Mouse (Mus musculus) C2C12 (cell line): ENCODE data around the gene Il17rd. TPM values are rescaled to one million over a fixed set of nuclear protein-coding genes. Genes with fewer than 3 reads are reported as not detected.

ENCODE experiments used
- H3K27me3 ChIP-seq: one replicate; pipeline ENCODE4 v1.6.1; 2011; ENCODE audit not compliant: control insufficient read depth, insufficient read depth, insufficient read length
- H3K36me3 ChIP-seq: one replicate; pipeline ENCODE4 v1.6.1; 2011; ENCODE audit not compliant: control insufficient read depth, insufficient read depth
- H3K4me3 ChIP-seq: one replicate; pipeline ENCODE4 v1.5.1; 2011; ENCODE audit warnings: mild to moderate bottlenecking, control low read depth; ENCODE audit not compliant: poor library complexity, insufficient read depth, severe bottlenecking
- H3K79me2 ChIP-seq: one replicate; pipeline ENCODE4 v1.6.1; 2011; ENCODE audit not compliant: control insufficient read depth, insufficient read depth
- H3K79me3 ChIP-seq: one replicate; pipeline ENCODE4 v1.6.1; 2011; ENCODE audit warnings: low read depth, control low read depth
- H3ac ChIP-seq: one replicate; pipeline ENCODE3; 2011; ENCODE audit warnings: low read depth; ENCODE audit not compliant: control insufficient read depth, insufficient read length
- CEBPB ChIP-seq: IDR thresholded peaks from one replicate; pipeline ENCODE4 v1.6.1; 2011; ENCODE audit warnings: low read depth, mild to moderate bottlenecking, control low read depth, moderate library complexity
- CTCF ChIP-seq: IDR thresholded peaks from one replicate; pipeline ENCODE4 v1.5.1; 2011; ENCODE audit not compliant: control insufficient read depth, insufficient read depth, insufficient read length
- FOSL1 ChIP-seq: IDR thresholded peaks from one replicate; pipeline ENCODE4 v1.8.0; 2011; ENCODE audit warnings: mild to moderate bottlenecking, low read length; ENCODE audit not compliant: poor library complexity, insufficient read depth, severe bottlenecking
- MAX ChIP-seq: IDR thresholded peaks from one replicate; pipeline ENCODE4 v1.6.1; 2011; ENCODE audit warnings: mild to moderate bottlenecking, control low read depth
- MYOD1 ChIP-seq: IDR thresholded peaks from one replicate; pipeline ENCODE4 v1.6.1; 2011; ENCODE audit warnings: low read depth; ENCODE audit not compliant: control insufficient read depth, insufficient read length
- MYOG ChIP-seq: IDR thresholded peaks from one replicate; pipeline ENCODE4 v1.6.1; 2011; ENCODE audit not compliant: control insufficient read depth, insufficient read length; ENCODE audit errors: extremely low read depth
- USF1 ChIP-seq: IDR thresholded peaks from one replicate; pipeline ENCODE4 v1.6.1; 2011; ENCODE audit warnings: low read depth, mild to moderate bottlenecking, control low read depth, moderate library complexity
- polyA plus RNA-seq: library from polyadenylated mRNA; unstranded; fragments of >200 nt; fragmentation: generic; extraction: Trizol; gene quantifications from one replicate; pipeline ENCODE4 v1.2.1, GENCODE M21; 2012; ENCODE audit warnings: missing spikeins

The Il17rd gene
- polyA plus RNA-seq, 1 experiment: 1.2 TPM

GRCm38 (mm10) chr14:27101735-27102134 is 63.0 kb downstream of the Il17rd start:
- no peaks in the 10 kb centered on the region for H3K36me3 ChIP-seq
- TF ChIP-seq CEBPB (no peak), MYOG (no peak), FOSL1 (no peak), USF1 (no peak), CTCF (no peak), MYOD1 (no peak), MAX (no peak)
- H3K27me3 ChIP-seq: no peaks in the 10 kb centered on the region
- H3K79me3 ChIP-seq: no peaks in the 10 kb centered on the region
- H3ac ChIP-seq: no peak overlapping the region
- H3K4me3 ChIP-seq: no peak overlapping the region
- H3K79me2 ChIP-seq: no peaks in the 10 kb centered on the region

- H3K79me3 ChIP-seq: no peaks in the 10 kb centered on the region
- H3K4me3 ChIP-seq: no peak overlapping the region
- no peak overlapping the region for H3ac ChIP-seq
- no peaks in the 10 kb centered on the region for H3K79me2 ChIP-seq
- H3K27me3 ChIP-seq: no peaks in the 10 kb centered on the region
- no peak for TF ChIP-seq CTCF
- TF ChIP-seq MYOD1: no peak
- no peak for TF ChIP-seq USF1
- TF ChIP-seq MYOG: no peak
- TF ChIP-seq FOSL1: no peak
- no peak for TF ChIP-seq MAX
- no peak for TF ChIP-seq CEBPB
- no peaks in the 10 kb centered on the region for H3K36me3 ChIP-seq
Measured at GRCm38 (mm10) chr14:27102720-27103119, 64.0 kb downstream of the Il17rd start.

- Histone ChIP-seq H3K27me3 (no peaks in the 10 kb centered on the region), H3K79me2 (no peaks in the 10 kb centered on the region), H3K4me3 (no peak overlapping the region), H3K79me3 (no peaks in the 10 kb centered on the region), H3K36me3 (no peaks in the 10 kb centered on the region), H3ac (no peak overlapping the region)
- TF ChIP-seq MYOD1: no peak
- TF ChIP-seq FOSL1: no peak
- TF ChIP-seq MAX: no peak
- TF ChIP-seq MYOG: no peak
Measured at GRCm38 (mm10) chr14:27105731-27106457, 67.2 kb downstream of the Il17rd start.

GRCm38 (mm10) chr14:27108748-27109504 is 70.2 kb downstream of the Il17rd start:
- Histone ChIP-seq H3K27me3 (no peaks in the 10 kb centered on the region), H3K79me2 (no peaks in the 10 kb centered on the region), H3ac (no peak overlapping the region), H3K79me3 (no peaks in the 10 kb centered on the region), H3K4me3 (no peak overlapping the region), H3K36me3 (no peaks in the 10 kb centered on the region)
- TF ChIP-seq CTCF (peak; percentile 12), MYOG (no peak)

GRCm38 (mm10) chr14:27114362-27115274 is 75.9 kb downstream of the Il17rd start, which contains the start of gene Arhgef3:
Arhgef3 (plus strand) TSS chr14:27114899.
- peak within 1 kb of the TSS; percentile 29 for H3K4me3 ChIP-seq
- H3K36me3 ChIP-seq: no peaks in the 10 kb centered on the region
- H3K79me3 ChIP-seq: no peaks in the 10 kb centered on the region
- H3K79me2 ChIP-seq: no peaks in the 10 kb centered on the region
- no peak for TF ChIP-seq USF1
- TF ChIP-seq FOSL1: no peak
- no peak for TF ChIP-seq CEBPB
- TF ChIP-seq CTCF: no peak
- no peak for TF ChIP-seq MYOD1
- no peaks in the 10 kb centered on the region for H3K27me3 ChIP-seq
- H3ac ChIP-seq: peak within 1 kb of the TSS; percentile 48
